Mouse (Mus musculus) yolk sac, embryonic 10.5 days (tissue): ENCODE measurements around the gene Gm10277.

Experiments used
- DNase-seq: peaks from one replicate; pipeline ENCODE4 v3.0.0-alpha.2; 2017; ENCODE audit warnings: low spot score

The Gm10277 gene

DNA sequence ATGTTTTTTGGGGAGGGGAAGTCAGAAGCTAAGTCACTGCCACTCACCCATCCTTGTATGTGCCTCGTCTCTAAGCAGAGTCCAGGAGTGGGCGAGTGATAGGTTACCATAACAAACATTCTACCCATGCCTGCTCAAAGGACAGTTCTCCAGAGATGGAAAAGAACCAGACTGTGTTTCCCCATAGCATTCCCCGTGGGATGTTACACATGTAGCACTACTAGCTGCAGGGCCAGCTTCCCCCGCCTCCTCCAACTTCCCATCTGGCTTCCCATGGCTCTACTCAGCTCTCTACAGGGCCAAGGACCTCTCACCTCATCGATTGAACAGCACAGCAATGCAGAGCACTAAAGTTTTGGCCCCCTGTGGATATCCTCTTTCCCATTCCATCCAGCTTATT, 7.7 kb upstream of the Gm10277 start:
- no peak for DNase-seq

DNA sequence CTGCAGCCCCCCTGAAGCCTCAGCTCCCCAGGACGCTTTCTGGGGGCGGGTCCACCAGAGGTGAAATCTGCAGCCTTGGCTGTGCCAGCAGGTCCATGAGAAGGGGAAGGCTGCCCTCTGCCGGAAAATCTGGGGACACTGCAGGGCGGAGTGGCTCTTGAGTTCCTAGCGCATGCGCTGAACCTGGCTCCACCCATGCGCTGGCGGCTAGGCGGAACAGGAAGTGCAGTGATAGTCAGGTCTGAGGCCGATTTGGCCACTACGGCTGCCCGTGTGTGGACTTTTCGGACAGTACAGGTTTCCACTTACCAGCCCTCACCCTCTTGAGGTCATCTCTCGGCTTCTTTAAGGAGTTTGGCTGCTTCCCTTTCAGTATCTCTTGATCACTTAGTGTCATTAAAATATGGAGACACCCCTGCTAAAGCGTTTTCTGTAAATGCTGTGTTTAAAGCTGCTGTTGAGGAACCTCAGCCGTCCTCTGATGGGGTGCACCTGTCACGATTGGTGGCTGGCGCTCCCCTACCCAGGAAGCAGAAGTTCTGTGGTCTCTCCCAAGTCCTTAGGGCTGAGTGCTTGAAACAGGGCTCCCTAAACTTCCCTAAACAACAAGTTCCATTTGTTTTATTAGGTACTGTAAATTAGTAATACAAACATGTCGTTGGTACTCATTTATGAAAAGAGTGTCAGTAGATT, 5.8 kb upstream of the Gm10277 start:
- DNase-seq, result peak; percentile 94

DNA sequence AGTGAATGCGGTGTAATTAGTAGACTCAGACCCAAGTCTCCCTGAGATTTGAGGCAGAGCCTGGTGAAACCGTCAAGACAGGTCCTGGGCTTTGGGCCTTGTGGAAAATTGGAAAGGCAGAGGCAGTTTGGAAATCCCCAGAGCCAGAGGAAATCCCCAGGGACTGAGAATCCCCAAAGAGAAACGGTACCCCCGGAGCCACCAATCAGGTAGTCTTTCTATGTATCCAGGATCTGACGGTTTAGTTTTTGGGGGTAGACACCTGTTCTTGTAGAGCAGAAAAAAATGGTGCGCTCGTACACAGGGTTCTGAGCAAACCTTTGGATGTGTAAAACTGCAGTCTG, 5.0 kb upstream of the Gm10277 start:
- DNase-seq, result no peak

DNA sequence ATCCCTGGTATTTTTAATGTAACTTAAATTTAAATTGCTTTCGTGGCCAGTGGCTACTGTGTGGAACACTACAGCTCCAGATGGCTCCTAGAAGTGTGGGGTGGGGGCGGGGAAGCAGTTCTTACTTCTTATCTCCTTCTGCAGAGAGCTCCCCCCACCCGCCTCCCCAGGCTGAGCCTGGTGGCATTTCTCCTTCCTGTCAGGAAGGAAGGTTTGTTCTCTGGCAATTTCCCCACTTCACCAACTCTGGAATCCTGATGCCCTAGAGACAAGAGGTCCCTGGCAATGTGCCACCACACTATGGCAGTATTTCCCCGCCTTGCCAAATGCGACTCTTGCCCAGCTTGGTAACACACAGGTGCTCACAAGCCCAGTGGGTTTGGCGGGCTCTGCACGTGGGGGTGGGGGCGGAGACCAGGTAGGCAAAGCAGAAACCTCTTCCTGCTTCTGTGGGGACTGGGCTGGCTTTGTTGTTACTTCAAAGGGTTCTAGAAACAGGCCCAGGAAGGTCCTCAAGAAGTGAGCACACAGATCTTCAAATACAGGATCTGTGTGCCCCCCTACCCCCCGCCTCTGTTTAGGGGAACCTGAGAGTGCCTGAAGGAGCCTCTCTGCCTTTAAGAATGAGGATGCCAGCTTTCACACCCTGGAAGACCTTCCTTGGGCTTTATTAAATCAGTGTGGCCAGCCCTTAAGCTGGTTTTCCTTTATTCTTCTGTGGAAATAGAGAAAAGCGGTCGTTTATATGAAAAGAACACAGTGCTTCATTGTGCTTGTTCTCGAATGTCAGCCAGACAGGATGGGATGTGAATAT, 4.4 kb upstream of the Gm10277 start:
- no peak for DNase-seq

DNA sequence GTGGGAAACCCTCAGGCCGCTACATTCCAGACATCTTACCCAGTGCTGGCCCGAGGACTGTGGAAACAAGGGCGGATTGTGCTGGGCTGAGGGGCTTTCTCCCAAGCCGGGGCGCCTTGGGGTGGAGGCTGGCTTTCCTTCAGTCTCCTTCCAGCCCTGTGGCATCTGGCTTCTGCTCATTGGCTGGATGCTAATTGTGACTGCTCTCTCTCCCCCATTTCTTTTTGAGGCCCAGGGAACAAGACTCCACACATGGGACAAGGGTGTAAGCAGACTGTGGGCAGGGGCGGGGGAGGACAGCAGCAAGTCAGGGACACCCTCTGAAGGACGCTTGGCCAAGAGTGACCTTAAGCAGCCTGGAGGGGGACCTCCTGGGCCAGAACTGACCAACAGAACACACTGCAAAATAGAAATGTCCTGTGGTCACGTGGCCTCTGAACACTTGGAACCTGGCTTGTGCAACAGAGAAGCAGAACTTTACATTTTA, 3.7 kb upstream of the Gm10277 start:
- DNase-seq, result no peak

DNA sequence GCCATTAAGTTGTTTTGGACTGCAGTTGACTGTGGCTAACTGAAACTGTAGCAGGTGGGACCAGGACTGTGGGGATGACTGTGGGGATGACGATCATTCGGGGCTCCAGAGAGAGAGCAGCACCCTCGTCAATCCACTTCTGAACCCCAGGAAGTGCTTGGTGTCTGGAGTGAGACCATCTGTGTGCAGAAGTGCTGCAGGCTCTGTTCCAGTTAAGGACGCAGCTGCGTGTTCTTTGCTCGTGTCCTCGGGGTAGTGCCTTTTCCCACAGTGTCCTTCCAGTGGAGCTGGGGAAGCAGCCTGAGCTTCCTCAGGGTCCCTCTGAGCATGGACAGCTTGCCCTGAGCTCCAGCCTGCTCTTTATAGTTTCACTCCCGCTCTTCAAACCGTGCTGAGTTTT, 2.7 kb upstream of the Gm10277 start:
- DNase-seq, result no peak

DNA sequence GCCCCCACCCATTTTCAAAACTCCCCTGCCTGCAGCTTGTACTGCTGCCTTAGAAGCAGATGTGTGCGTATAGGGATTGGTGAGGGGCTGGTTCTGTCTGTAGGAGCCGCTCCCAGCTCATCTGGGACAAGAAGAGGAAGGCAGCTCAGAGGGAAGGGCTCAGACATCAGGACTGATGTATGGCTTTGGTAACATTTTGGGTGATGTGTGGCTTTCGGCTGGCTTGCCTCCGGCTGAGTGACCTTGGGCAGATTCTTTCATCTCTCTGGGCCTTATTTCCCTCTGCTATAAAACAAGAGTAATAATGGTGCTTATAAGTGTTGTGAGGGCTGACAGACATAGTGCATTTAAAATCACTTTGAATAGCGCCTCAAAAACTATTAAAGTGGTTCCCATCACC, 2.0 kb upstream of the Gm10277 start:
- DNase-seq, result no peak

DNA sequence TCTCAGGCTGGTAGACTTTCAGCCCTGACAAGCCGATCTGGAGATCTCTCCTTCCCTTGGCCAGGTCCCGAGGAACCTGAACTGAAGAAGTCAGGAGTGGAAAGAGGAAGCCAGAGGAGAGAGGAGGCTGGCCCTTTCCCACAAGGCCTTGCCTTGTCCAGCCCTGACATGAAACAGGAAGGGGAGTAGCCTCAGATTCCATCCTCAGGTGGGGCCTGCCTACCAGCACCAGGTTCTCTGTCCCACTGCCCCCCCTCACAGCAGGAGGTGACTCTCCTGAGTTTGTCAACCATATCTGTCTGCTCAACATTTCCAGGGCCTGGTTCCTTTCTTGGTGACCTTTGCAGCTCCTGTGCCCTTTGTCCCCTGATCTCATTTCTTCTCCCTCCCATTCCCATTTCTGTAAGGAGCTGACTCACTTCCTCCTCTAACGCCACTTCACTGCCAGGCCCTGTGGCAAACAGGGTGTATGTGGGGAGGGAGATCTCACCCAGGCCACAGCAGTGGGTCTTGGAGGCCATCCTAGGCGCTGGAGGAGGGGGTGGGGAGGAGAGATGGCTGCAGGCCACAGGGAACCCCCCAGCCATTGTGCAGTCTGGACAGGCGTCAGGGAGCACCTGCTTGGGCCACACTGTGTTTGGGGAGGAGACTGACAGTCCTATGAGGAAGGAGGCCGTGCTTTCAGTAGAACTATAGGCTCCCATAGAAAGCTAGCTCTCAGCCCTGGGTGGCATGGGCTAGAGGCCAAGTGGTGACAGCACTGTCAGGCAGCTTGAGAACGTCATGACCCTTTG, 1.6 kb downstream of the Gm10277 start:
- peak; percentile 92 for DNase-seq

DNA sequence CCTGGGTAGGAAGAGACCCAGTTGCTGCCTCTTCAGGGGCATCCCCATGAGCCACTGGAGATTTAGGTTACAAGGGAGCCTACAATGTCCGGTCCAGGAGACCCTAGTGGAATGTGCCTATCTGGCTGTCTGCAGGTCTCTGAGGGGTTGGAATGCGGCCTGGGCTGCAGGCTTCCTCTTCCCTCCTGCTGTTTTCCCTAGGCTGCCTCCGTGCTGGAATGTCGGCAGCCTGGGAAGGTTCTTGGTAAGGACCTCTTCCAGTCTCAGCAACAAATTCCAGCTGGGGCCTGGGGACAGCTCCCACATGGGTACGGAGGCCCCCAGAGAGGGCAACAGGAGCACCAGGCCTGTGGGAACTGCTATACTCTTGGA, 2.2 kb downstream of the Gm10277 start:
- DNase-seq, result peak; percentile 83

DNA sequence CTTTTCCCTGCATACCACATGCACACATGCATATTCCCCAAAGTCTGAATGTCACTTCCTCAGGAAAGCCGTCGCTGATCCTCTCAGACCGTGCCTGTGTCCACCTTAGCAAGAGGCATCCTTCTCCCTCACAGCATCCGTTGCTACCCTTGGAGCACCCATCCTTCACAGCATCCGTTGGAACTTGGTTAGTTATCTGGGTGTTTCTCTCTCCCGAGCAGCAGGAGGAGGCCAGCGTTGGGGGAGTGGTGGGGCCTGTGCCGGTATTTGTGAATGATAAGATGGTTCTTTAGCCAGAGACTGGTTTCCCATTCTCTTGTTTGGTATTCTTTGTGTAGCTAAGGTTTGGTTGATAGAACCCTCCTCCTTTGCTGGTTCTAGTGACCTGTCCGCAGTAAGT, 2.7 kb downstream of the Gm10277 start:
- DNase-seq, result no peak

DNA sequence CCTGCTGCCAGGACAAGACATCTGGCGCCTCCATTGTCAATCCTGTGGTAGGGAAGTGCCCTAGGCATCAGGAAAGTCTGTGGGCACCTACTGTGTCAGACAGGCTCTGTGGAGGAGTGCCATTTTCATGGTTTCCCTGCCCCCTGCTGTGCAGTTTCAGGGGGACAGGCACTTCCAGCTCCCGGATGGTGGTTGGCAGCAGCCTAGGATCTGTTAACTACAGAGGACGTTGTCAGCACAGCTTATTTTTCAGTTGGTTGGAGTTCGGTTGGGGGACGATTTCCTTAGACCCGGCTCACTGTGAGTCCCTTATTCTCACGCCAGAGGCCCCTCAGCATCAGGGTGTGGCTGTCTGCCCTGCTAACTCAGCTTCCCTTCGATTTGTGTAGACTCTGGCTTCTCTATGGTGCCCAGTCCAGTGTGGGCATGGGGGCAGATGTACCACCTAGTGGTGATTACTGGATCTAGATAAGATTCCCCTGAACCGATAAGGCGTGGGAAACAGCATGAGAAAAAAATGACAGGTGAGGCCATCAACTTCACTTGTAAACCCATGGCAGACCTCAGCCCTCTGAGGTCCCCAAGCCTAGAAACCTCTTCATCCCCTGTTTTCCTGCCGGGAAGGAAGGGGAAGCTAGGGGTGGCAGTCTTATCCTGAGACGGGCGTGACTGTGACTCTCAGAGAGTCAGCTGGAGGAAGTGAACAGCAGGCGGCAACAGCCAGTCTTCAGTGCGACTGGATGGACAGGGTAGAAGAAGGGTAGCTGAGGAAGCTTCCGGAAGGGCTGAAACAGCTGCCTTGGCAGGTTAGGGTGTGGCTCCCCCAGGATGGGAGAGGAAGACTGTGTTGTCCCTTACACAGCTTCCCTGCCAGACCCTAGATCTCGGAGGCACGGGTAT, 3.5 kb downstream of the Gm10277 start:
- no peak for DNase-seq

DNA sequence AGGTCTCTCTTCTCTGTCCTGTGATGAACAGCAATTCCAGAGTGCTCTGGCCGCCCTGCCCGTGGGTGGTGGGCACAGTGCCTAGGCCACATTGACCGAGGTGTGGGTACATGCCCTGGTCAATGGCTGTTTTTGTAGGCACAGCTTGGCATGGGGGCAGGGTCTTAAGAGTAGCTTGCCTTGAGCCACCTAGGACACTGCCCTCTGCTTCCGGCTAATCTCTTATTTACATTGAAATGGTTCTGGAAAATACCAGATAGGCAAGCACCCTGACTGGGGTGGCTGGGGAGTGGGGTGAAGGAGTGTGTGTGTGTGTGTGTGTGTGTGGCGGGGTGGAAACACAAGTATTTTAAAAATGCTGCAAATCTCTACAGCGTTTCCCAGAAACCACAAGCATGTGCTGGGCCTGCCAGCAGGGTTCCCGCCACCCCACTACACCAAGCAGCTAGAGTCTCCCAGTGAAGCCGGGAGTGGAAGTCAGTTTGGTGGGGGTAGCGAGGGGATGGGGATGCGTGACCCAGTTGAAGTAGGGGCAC, 4.3 kb downstream of the Gm10277 start:
- peak; percentile 66 for DNase-seq

DNA sequence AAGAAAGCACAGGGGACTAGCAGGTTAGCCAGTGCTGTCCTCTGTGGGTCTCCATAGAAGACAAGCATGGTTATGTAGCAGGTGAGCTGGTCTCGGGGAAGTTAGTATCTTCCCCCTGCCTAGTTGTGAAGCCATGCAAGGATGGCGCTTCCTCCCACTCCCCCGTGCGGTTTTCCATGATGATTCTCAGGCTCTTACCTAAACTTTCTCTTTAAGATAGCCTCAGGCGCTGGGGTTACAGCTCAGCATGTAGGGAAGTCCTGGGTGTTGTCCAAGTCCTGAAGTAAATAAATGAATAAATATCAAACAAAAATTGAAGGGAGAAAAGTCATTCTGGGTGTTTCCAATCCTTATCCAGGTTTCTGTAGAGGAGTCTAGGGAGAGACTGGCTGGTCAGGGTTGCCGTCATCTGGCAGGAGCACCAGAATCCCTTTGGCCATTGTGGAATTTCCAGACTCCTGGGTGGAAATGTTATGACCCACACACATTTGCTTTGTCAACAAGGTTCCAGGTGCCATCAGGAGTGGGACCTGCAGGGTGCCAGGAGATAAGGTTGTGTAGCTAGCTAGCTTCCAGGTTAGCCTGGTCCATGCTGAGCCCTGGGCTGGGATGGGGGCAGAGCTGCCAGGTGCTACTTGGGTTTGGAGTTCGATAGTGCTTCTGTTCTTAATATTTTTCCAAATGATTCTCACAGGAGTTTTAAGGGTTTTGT, 5.3 kb downstream of the Gm10277 start:
- no peak for DNase-seq

DNA sequence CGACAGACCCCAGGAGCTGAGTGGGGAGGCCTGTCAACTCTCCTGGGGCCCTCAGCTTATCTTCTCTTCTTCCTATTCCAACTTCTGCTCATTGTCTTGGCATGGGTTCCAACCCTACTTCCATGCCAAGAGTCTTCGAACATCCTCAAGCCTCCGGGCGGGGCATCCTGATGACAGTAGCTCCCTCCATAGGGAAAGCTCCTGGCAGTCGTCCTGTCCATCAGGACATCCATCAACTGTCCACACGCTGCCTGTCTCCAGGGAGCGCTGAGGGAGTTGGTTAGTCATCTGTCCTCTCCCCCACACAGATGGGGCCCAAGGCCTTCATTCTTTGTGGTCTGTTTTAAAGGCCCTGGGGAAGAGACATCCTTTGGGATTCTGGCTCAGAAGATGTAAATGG, 6.5 kb downstream of the Gm10277 start:
- DNase-seq, result no peak

DNA sequence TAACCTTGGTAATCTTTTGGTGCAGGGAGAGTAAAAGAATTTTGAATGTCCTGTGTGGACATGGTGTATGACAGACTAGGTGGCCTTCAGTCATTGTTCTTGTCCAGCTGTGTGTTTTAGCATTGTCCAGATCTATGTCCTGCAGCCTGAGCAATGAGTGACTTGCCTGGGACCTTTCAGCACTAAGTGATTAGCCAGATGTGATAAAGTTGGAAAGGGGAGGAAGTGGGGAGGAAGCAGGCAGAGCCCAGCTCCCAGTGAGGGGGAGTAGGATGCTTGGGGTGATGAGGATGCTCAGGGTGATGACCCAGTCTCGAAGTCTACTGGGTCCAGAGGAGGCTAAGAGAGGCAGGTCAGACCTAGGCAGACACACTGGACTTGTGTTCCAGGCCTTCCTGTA, 8.3 kb downstream of the Gm10277 start:
- no peak for DNase-seq

DNA sequence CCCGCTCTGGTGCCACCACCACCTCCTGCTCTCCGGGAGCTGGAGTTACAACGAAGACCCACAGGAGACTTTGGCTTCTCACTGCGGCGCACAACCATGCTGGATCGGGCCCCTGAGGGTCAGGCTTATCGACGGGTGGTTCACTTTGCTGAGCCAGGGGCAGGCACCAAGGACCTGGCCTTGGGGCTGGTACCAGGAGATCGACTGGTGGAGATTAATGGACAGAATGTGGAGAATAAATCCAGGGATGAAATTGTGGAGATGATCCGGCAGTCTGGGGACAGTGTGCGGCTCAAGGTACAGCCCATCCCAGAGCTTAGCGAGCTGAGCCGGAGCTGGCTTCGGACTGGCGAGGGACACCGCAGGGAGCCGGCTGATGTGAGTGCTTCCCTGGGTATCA, 9.6 kb downstream of the Gm10277 start:
- DNase-seq, result no peak

DNA sequence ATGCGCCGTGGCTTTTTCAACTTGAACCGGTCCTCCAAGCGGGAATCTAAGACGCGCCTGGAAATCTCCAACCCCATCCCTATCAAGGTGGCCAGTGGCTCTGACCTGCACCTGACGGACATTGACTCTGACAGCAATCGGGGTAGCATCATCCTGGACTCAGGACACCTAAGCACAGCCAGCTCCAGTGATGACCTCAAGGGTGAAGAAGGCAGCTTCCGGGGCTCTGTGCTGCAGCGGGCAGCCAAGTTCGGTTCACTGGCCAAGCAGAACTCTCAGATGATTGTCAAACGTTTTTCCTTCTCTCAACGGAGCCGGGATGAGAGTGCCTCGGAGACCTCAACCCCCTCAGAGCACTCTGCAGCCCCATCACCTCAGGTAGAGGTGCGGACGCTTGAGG, 10.1 kb downstream of the Gm10277 start:
- no peak for DNase-seq

DNA sequence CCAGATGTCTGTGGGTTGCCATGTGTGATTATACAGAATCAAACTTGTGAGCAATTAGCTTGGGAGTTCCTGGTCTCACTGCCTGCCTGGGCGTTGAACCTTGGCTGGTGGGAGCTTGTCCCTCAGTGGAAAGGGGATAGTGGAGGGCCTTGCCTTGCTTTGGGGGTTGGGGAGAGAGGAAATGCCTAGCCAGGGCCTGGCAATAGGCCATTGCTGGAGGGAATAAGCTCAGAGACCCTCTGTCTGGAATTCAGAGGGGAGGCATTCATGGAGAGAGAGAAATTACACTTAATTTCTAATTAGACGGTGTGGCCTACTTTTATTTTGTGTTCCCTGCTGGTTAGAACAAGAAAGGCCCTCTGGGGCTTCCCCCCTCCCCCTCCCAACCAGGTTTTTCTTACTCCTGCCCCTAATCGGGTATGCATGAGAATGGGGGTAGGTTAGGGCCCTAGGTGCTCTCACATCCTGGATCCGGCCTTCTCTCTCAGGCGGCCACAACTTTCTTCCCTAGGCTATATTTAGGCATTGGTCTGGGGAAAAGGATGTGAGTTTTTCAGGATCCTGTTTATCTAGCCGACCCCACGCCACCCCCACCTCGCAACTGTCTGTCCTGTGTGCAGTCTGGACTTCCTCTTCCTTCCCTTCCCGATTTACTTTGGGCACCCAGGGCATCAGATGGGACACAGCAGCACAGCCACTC, 11.7 kb downstream of the Gm10277 start:
- DNase-seq, result no peak

DNA sequence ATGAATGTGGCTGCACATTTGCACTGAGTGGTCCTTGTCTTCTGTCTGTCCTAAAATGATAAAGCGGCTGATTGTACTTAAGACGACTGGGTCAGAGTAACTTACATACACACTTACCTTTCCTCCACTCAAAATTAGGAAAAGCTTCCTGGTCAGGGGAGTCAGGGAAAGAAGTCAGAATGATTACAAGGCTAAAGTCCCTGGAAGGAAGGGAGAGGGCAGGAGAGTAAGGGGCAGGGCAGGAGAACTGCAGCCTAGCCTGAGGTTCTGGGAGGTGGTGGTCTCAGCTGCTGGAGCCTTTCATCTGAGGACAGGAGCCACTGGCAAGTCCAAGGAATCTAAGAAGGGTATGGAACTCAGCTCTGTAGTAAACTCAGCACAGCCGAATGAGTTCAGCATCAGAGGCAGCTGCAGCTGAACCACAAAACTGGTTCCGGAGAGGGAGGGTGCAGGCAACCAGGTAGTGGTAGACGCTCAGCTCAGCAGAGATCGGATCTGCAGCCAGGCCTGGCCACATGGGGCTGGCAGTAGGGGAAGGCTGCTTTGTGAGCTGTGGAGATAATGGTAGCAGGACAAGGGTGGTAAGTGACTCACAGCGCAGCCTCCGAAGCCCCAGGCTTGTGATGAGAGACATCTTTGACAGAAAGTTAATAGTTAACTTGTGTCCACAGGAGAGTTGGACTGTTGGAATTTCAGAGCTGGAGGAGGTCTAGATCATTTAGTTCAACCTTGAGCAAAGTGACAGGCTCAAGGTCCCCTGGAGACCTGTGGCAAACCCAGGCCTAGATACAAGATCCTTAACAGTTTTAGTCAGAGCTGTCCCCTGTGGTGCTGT, 15.5 kb downstream of the Gm10277 start:
- peak; percentile 81 for DNase-seq
